Mouse (Mus musculus): ENCODE measurements around the gene Kcnn4.

Gene Kcnn4

GRCm38 (mm10) chr7:24366716-24367632 is 3.1 kb upstream of the Kcnn4 start:
- no peak for DNase-seq (ENCODE audit: low read depth, low spot score)

GRCm38 (mm10) chr7:24368226-24368625 is 1.8 kb upstream of the Kcnn4 start:
- no peak for DNase-seq (ENCODE audit: low read depth, low spot score)

- no peak for DNase-seq (ENCODE audit: low read depth, low spot score)
These were observed 1.1 kb upstream of the Kcnn4 start for GRCm38 (mm10) chr7:24368946-24369345.

- DNase-seq (ENCODE audit: low read depth, low spot score), result no peak
These were observed 1.1 kb downstream of the Kcnn4 start for GRCm38 (mm10) chr7:24371012-24371808.

GRCm38 (mm10) chr7:24371809-24372145 is 1.7 kb downstream of the Kcnn4 start:
- DNase-seq (ENCODE audit: low read depth, low spot score), result no peak

- DNase-seq (ENCODE audit: low read depth, low spot score), result no peak
These were observed 2.2 kb downstream of the Kcnn4 start for GRCm38 (mm10) chr7:24372300-24372699.

GRCm38 (mm10) chr7:24372786-24373185 is 2.7 kb downstream of the Kcnn4 start:
- no peak for DNase-seq (ENCODE audit: low read depth, low spot score)

- DNase-seq (ENCODE audit: low read depth, low spot score), result no peak
These were observed 3.7 kb downstream of the Kcnn4 start for GRCm38 (mm10) chr7:24373538-24374379.

GRCm38 (mm10) chr7:24376456-24376855 is 6.4 kb downstream of the Kcnn4 start:
- no peak for DNase-seq (ENCODE audit: low read depth, low spot score)

GRCm38 (mm10) chr7:24377091-24377865 is 7.2 kb downstream of the Kcnn4 start:
- DNase-seq (ENCODE audit: low read depth, low spot score), result no peak

- no peak for DNase-seq (ENCODE audit: low read depth, low spot score)
These were observed 8.1 kb downstream of the Kcnn4 start for GRCm38 (mm10) chr7:24378049-24378701.

GRCm38 (mm10) chr7:24379934-24380333 is 9.9 kb downstream of the Kcnn4 start:
- DNase-seq (ENCODE audit: low read depth, low spot score), result no peak

GRCm38 (mm10) chr7:24380370-24380769 is 10.3 kb downstream of the Kcnn4 start:
- no peak for DNase-seq (ENCODE audit: low read depth, low spot score)

- no peak for DNase-seq (ENCODE audit: low read depth, low spot score)
These were observed 12.8 kb downstream of the Kcnn4 start for GRCm38 (mm10) chr7:24382730-24383372.

- DNase-seq (ENCODE audit: low read depth, low spot score), result no peak
These were observed 14.0 kb downstream of the Kcnn4 start for GRCm38 (mm10) chr7:24384070-24384469.

GRCm38 (mm10) chr7:24384827-24385226 is 14.8 kb downstream of the Kcnn4 start:
- peak; percentile 43 for DNase-seq (ENCODE audit: low read depth, low spot score)

GRCm38 (mm10) chr7:24387059-24387556 is 17.0 kb downstream of the Kcnn4 start:
- no peak for DNase-seq (ENCODE audit: low read depth, low spot score)

- DNase-seq (ENCODE audit: low read depth, low spot score), result no peak
These were observed 19.6 kb downstream of the Kcnn4 start for GRCm38 (mm10) chr7:24389516-24390187.

- no peak for DNase-seq (ENCODE audit: low read depth, low spot score)
These were observed 20.4 kb downstream of the Kcnn4 start for GRCm38 (mm10) chr7:24390512-24390911.

All from retina, postnatal 7 days (tissue).